In genomic region chr2:103285561-103285960, GRCm38 (mm10) we compare ENCODE assay signal across 14 mouse cellular contexts. TPM values are rescaled to one million over a fixed set of nuclear protein-coding genes. Genes with fewer than 3 reads are reported as not detected.
DNase-seq lines count a peak whose midpoint lies in the region; ATAC-seq and TF ChIP-seq lines count a peak whose summit lies in the region.
"Had no signal": no experiment of that assay in that cellular context is flagged by ENCODE, and none has a peak within 500 bp of the region (broad histone marks: within the 10 kb centered on the region; RNA-seq: fewer than 3 reads in every experiment).

No protein-coding gene starts in this region.

- H3K27me3 ChIP-seq in limb, embryonic 14.5 days (ENCODE audit: control insufficient read depth, insufficient read depth, low read length), result no peaks in the 10 kb centered on the region; the same call in 1 of the 2 replicates
- H3K27me3 ChIP-seq in limb, embryonic 10.5 days (ENCODE audit: low read depth, poor library complexity, severe bottlenecking), result no peaks in the 10 kb centered on the region
- no peaks in the 10 kb centered on the region for H3K27me3 ChIP-seq in midbrain, embryonic 11.5 days (ENCODE audit: control insufficient read depth, insufficient read depth, low read length)
- H3K27me3 ChIP-seq: embryonic facial prominence, embryonic 12.5 days; forebrain, embryonic 15.5 days had no signal

- DNase-seq in limb, embryonic 14.5 days (ENCODE audit: low spot score), result no peak
- no peak for DNase-seq in limb, embryonic 10.5 days (ENCODE audit: low spot score)
- DNase-seq in kidney, adult 18-20 months, result peak; percentile 57
- DNase-seq in lung, adult 2 months, result peak; percentile 23
- peak; percentile 53 for DNase-seq in yolk sac, embryonic 10.5 days (ENCODE audit: low spot score)
- DNase-seq in midbrain, embryonic 11.5 days (ENCODE audit: low spot score, missing footprints), result no peak
- no peak for DNase-seq in retina, postnatal 1 day
- DNase-seq in left cerebral cortex, postnatal 36 days (ENCODE audit: low spot score in 2 of 2), result no peak
- DNase-seq: B cell, adult 2 months; cerebellum, adult 9-11 months had no signal

- intact Hi-C loops in left cerebral cortex, postnatal 36 days (cut with DNase I), result no loop called here

- no peaks in the 10 kb centered on the region for H3K36me3 ChIP-seq in limb, embryonic 14.5 days (ENCODE audit: control insufficient read depth, insufficient read depth, low read length)
- no peaks in the 10 kb centered on the region for H3K36me3 ChIP-seq in limb, embryonic 10.5 days
- no peaks in the 10 kb centered on the region for H3K36me3 ChIP-seq in midbrain, embryonic 11.5 days (ENCODE audit: control insufficient read depth, insufficient read depth, low read length)
- H3K36me3 ChIP-seq: embryonic facial prominence, embryonic 12.5 days; forebrain, embryonic 15.5 days had no signal

- H3K4me3 ChIP-seq in limb, embryonic 14.5 days (replicated peaks; ENCODE audit: low read length), result no peak overlapping the region
- no peak overlapping the region for H3K4me3 ChIP-seq in limb, embryonic 10.5 days
- no peak overlapping the region for H3K4me3 ChIP-seq in lung, adult 2 months (replicated peaks; ENCODE audit: extremely low read depth, low read depth, low read length)
- no peak overlapping the region for H3K4me3 ChIP-seq in midbrain, embryonic 11.5 days (ENCODE audit: low read depth, low read length)
- H3K4me3 ChIP-seq: embryonic facial prominence, embryonic 12.5 days; forebrain, embryonic 15.5 days had no signal

- 40% methylated on average over 2 of the region's 2 CpGs for WGBS in limb, embryonic 14.5 days
- WGBS in limb, embryonic 10.5 days, result 51% methylated on average over 2 of the region's 2 CpGs
- 29% methylated on average over 2 of the region's 2 CpGs for WGBS in lung, adult 2 months
- WGBS in midbrain, embryonic 11.5 days, result 23% methylated on average over 2 of the region's 2 CpGs

- peak overlapping the region; percentile 19; the same call in 1 of the 2 replicates for H3K27ac ChIP-seq in limb, embryonic 14.5 days (replicated peaks; ENCODE audit: low read depth, low read length)
- no peak overlapping the region for H3K27ac ChIP-seq in limb, embryonic 10.5 days
- H3K27ac ChIP-seq in midbrain, embryonic 11.5 days (ENCODE audit: low read depth, low read length), result no peak overlapping the region
- H3K27ac ChIP-seq: embryonic facial prominence, embryonic 12.5 days; forebrain, embryonic 15.5 days had no signal

- H3K4me1 ChIP-seq in limb, embryonic 14.5 days (ENCODE audit: control insufficient read depth, insufficient read depth, low read length), result peaks cover 16% of the 10 kb centered on the region
- 0 out of 2 replicates have a peak, but pooled peaks cover 2% of the 10 kb centered on the region for H3K4me1 ChIP-seq in limb, embryonic 10.5 days
- H3K4me1 ChIP-seq in lung, adult 2 months (ENCODE audit: control insufficient read depth, insufficient read depth, low read length), result peaks cover 11% of the 10 kb centered on the region
- H3K4me1 ChIP-seq in midbrain, embryonic 11.5 days (ENCODE audit: control insufficient read depth, insufficient read depth, low read length), result no peaks in the 10 kb centered on the region
- H3K4me1 ChIP-seq: embryonic facial prominence, embryonic 12.5 days had no signal

- TF ChIP-seq CTCF in lung, adult 2 months (IDR thresholded peaks at IDR 0.05; ENCODE audit: insufficient read depth, low read length), result no peak

- no peak overlapping the region for H3K4me2 ChIP-seq in limb, embryonic 14.5 days (replicated peaks; ENCODE audit: low read depth, low read length, severe bottlenecking)
- no peak overlapping the region for H3K4me2 ChIP-seq in midbrain, embryonic 11.5 days
- H3K4me2 ChIP-seq: embryonic facial prominence, embryonic 12.5 days; forebrain, embryonic 15.5 days had no signal

- no peak overlapping the region for H3K9ac ChIP-seq in limb, embryonic 14.5 days (ENCODE audit: low read depth, low read length, severe bottlenecking)
- H3K9ac ChIP-seq in midbrain, embryonic 11.5 days (ENCODE audit: low read length), result no peak overlapping the region
- H3K9ac ChIP-seq: embryonic facial prominence, embryonic 12.5 days; forebrain, embryonic 15.5 days had no signal

- H3K9me3 ChIP-seq in limb, embryonic 14.5 days (ENCODE audit: control insufficient read depth, low read length), result no peaks in the 10 kb centered on the region
- H3K9me3 ChIP-seq in limb, embryonic 10.5 days (replicated peaks), result no peaks in the 10 kb centered on the region
- H3K9me3 ChIP-seq in midbrain, embryonic 11.5 days (ENCODE audit: control insufficient read depth, low read length), result no peaks in the 10 kb centered on the region
- H3K9me3 ChIP-seq: embryonic facial prominence, embryonic 12.5 days; forebrain, embryonic 15.5 days had no signal

- 0 out of 2 replicates have a peak, but pooled peaks have one; percentile 42 for ATAC-seq in limb, embryonic 14.5 days (ENCODE audit: low FRiP score, low read depth)
- no peak for ATAC-seq in midbrain, embryonic 11.5 days (ENCODE audit: low FRiP score)
- ATAC-seq: forebrain, embryonic 15.5 days; inflammation-experienced regulatory T-cells, adult 6 months had no signal

- TF ChIP-seq POLR2A in limb, embryonic 14.5 days (IDR thresholded peaks at IDR 0.05; ENCODE audit: borderline replicate concordance, extremely low read depth, insufficient read depth, insufficient read length), result no peak
- no peak for TF ChIP-seq POLR2A in lung, adult 2 months (IDR thresholded peaks at IDR 0.05; ENCODE audit: borderline replicate concordance, extremely low read depth, low read depth, low read length)

RNA-seq across cellular contexts. Expression of gene Ehf, which starts 17.5 kb away (rescaled TPM):
- polyA plus RNA-seq in limb, embryonic 14.5 days (2012; rRNA removed), result 0.35 and 0.50 TPM in 2 replicates
- 0.30 and 0.58 TPM in 2 replicates for polyA plus RNA-seq in limb, embryonic 14.5 days (2014; fragmentation: Nextera tagmentation; extraction: Ambion mirVana)
- 0.06 TPM in 1 of 2 replicates, not detected in the other for polyA plus RNA-seq in limb, embryonic 10.5 days (2016; fragmentation: Nextera tagmentation; extraction: Ambion mirVana)
- 23.1 and 38.4 TPM in 2 replicates for polyA plus RNA-seq in lung, adult 2 months (2012; rRNA removed)
- not detected in 2 replicates for polyA plus RNA-seq in midbrain, embryonic 11.5 days (2014; fragmentation: Nextera tagmentation; extraction: Ambion mirVana)
- under 1 TPM in 1 of 2 experiments, not detected in 1; 0.11 TPM for total RNA-seq in left cerebral cortex, postnatal 36 days (2021)
- polyA plus RNA-seq: heart, postnatal 0 days had no signal

Comparison
In these comparisons a context has a peak if more than half of its experiments do, and no peak if none do; other contexts are left out.
1. DNase-seq: peak in kidney, adult 18-20 months (single experiment), lung, adult 2 months (single experiment) and yolk sac, embryonic 10.5 days (single experiment); none in limb, embryonic 14.5 days (single experiment), limb, embryonic 10.5 days (single experiment), midbrain, embryonic 11.5 days (single experiment), retina, postnatal 1 day (single experiment) and left cerebral cortex, postnatal 36 days (0 of 2).
2. RNA of gene Ehf, which starts 17.5 kb away (polyA plus RNA-seq): 23.1 to 38.4 TPM in lung, adult 2 months; 0.30 to 0.58 TPM in limb, embryonic 14.5 days, 0.06 TPM in limb, embryonic 10.5 days and not detected in midbrain, embryonic 11.5 days; every median in the first group is over 10 times any median in the second.